Mouse (Mus musculus): ENCODE data around the gene Igf1r. TPM values are rescaled to one million over a fixed set of nuclear protein-coding genes. Genes with fewer than 3 reads are reported as not detected.

The Igf1r gene
- polyA plus RNA-seq, 1 experiment from 2014 or later = 9.6 TPM

GRCm38 (mm10) chr7:68160094-68160791, 207.6 kb downstream of the Igf1r start:
- H3K27me3 ChIP-seq (replicated peaks) = no peaks in the 10 kb centered on the region
- H3K27ac ChIP-seq = no peak overlapping the region
- no peak overlapping the region for H3K4me3 ChIP-seq
- peaks cover 5% of the 10 kb centered on the region for H3K36me3 ChIP-seq
- no peak overlapping the region for H3K4me2 ChIP-seq
- H3K4me1 ChIP-seq = peaks cover 60% of the 10 kb centered on the region
- 53% methylated on average over 13 of the region's 13 CpGs for WGBS (ENCODE audit: insufficient replicate concordance)
- no peak overlapping the region for H3K9ac ChIP-seq
- no peak for ATAC-seq
- H3K9me3 ChIP-seq (replicated peaks) = no peaks in the 10 kb centered on the region

GRCm38 (mm10) chr7:68164074-68164473, 211.4 kb downstream of the Igf1r start:
- Histone ChIP-seq H3K36me3 (peaks cover 13% of the 10 kb centered on the region), H3K4me1 (peaks cover 65% of the 10 kb centered on the region), H3K4me3 (no peak overlapping the region), H3K9me3 (replicated peaks) (no peaks in the 10 kb centered on the region), H3K27ac (0 out of 2 replicates have a peak overlapping the region, but pooled peaks have one; percentile 37), H3K27me3 (replicated peaks) (no peaks in the 10 kb centered on the region), H3K4me2 (peak overlapping the region; percentile 36), H3K9ac (no peak overlapping the region; the same call in 1 of the 2 replicates)
- ATAC-seq = peak; percentile 73
- WGBS (ENCODE audit: insufficient replicate concordance) = 14% methylated on average over 3 of the region's 3 CpGs

GRCm38 (mm10) chr7:68172776-68173175, 220.1 kb downstream of the Igf1r start:
- no peak overlapping the region for H3K4me3 ChIP-seq
- H3K36me3 ChIP-seq = peaks cover 46% of the 10 kb centered on the region
- H3K9ac ChIP-seq = no peak overlapping the region
- WGBS (ENCODE audit: insufficient replicate concordance) = 87% methylated on average over 7 of the region's 7 CpGs
- no peaks in the 10 kb centered on the region for H3K27me3 ChIP-seq (replicated peaks)
- peaks cover 29% of the 10 kb centered on the region for H3K4me1 ChIP-seq
- no peak for ATAC-seq
- H3K9me3 ChIP-seq (replicated peaks) = no peaks in the 10 kb centered on the region
- H3K4me2 ChIP-seq = no peak overlapping the region
- H3K27ac ChIP-seq = no peak overlapping the region

- H3K9ac ChIP-seq = no peak overlapping the region
- no peak for ATAC-seq
- no peak overlapping the region for H3K27ac ChIP-seq
- WGBS (ENCODE audit: insufficient replicate concordance) = 77% methylated on average over 1 of the region's 1 CpGs
- no peak overlapping the region for H3K4me2 ChIP-seq
- no peaks in the 10 kb centered on the region for H3K27me3 ChIP-seq (replicated peaks)
- H3K36me3 ChIP-seq = peaks cover 17% of the 10 kb centered on the region
- no peaks in the 10 kb centered on the region for H3K9me3 ChIP-seq (replicated peaks)
- H3K4me3 ChIP-seq = no peak overlapping the region
- H3K4me1 ChIP-seq = peaks cover 30% of the 10 kb centered on the region
These were observed 227.0 kb downstream of the Igf1r start for GRCm38 (mm10) chr7:68179672-68180071.

- Histone ChIP-seq H3K36me3 (peaks cover 18% of the 10 kb centered on the region), H3K27me3 (replicated peaks) (no peaks in the 10 kb centered on the region), H3K27ac (no peak overlapping the region), H3K4me2 (no peak overlapping the region), H3K4me1 (peaks cover 25% of the 10 kb centered on the region), H3K4me3 (no peak overlapping the region), H3K9ac (no peak overlapping the region), H3K9me3 (replicated peaks) (no peaks in the 10 kb centered on the region)
- WGBS (ENCODE audit: insufficient replicate concordance) = 62% methylated on average over 1 of the region's 1 CpGs
- no peak for ATAC-seq
These were observed 228.5 kb downstream of the Igf1r start for GRCm38 (mm10) chr7:68181104-68181503.

- Histone ChIP-seq H3K27me3 (replicated peaks) (no peaks in the 10 kb centered on the region), H3K9me3 (replicated peaks) (no peaks in the 10 kb centered on the region), H3K9ac (no peak overlapping the region), H3K4me3 (no peak overlapping the region), H3K4me2 (no peak overlapping the region), H3K27ac (no peak overlapping the region), H3K36me3 (peaks cover 22% of the 10 kb centered on the region), H3K4me1 (peaks cover 24% of the 10 kb centered on the region)
- ATAC-seq = no peak
- WGBS (ENCODE audit: insufficient replicate concordance) = 74% methylated on average over 7 of the region's 7 CpGs
These were observed 229.4 kb downstream of the Igf1r start for GRCm38 (mm10) chr7:68182025-68182424.

- WGBS (ENCODE audit: insufficient replicate concordance) = 81% methylated on average over 6 of the region's 6 CpGs
- no peaks in the 10 kb centered on the region for H3K9me3 ChIP-seq (replicated peaks)
- no peak overlapping the region for H3K4me3 ChIP-seq
- no peaks in the 10 kb centered on the region for H3K27me3 ChIP-seq (replicated peaks)
- H3K36me3 ChIP-seq = peaks cover 29% of the 10 kb centered on the region
- H3K9ac ChIP-seq = no peak overlapping the region
- ATAC-seq = no peak
- peaks cover 24% of the 10 kb centered on the region for H3K4me1 ChIP-seq
- peak overlapping the region; percentile 33 for H3K4me2 ChIP-seq
- H3K27ac ChIP-seq = no peak overlapping the region
These were observed 230.1 kb downstream of the Igf1r start for GRCm38 (mm10) chr7:68182773-68183172.

- H3K4me3 ChIP-seq = no peak overlapping the region
- H3K27ac ChIP-seq = no peak overlapping the region
- H3K9ac ChIP-seq = no peak overlapping the region
- 18% methylated on average over 10 of the region's 10 CpGs for WGBS (ENCODE audit: insufficient replicate concordance)
- ATAC-seq = peak; percentile 52; the same call in 1 of the 2 replicates
- no peaks in the 10 kb centered on the region for H3K27me3 ChIP-seq (replicated peaks)
- H3K36me3 ChIP-seq = peaks cover 29% of the 10 kb centered on the region
- H3K9me3 ChIP-seq (replicated peaks) = no peaks in the 10 kb centered on the region
- H3K4me1 ChIP-seq = peaks cover 29% of the 10 kb centered on the region
- peak overlapping the region; percentile 33 for H3K4me2 ChIP-seq
These were observed 230.8 kb downstream of the Igf1r start for GRCm38 (mm10) chr7:68183421-68183820.

- Histone ChIP-seq H3K4me3 (peak overlapping the region; percentile 28), H3K27ac (peak overlapping the region; percentile 80), H3K9ac (0 out of 2 replicates have a peak overlapping the region, but pooled peaks have one; percentile 29), H3K4me1 (peaks cover 44% of the 10 kb centered on the region), H3K9me3 (replicated peaks) (no peaks in the 10 kb centered on the region), H3K4me2 (peak overlapping the region; percentile 60), H3K27me3 (replicated peaks) (no peaks in the 10 kb centered on the region), H3K36me3 (peaks cover 71% of the 10 kb centered on the region)
- peak; percentile 91 for ATAC-seq
- WGBS (ENCODE audit: insufficient replicate concordance) = 4% methylated on average over 6 of the region's 6 CpGs
These were observed 236.6 kb downstream of the Igf1r start for GRCm38 (mm10) chr7:68189211-68189610.

GRCm38 (mm10) chr7:68189691-68190456, 237.2 kb downstream of the Igf1r start:
- H3K9me3 ChIP-seq (replicated peaks) = no peaks in the 10 kb centered on the region
- peaks cover 44% of the 10 kb centered on the region for H3K4me1 ChIP-seq
- 0 out of 2 replicates have a peak overlapping the region, but pooled peaks have one; percentile 29 for H3K9ac ChIP-seq
- H3K4me3 ChIP-seq = peak overlapping the region; percentile 28
- peak; percentile 17; the same call in 1 of the 2 replicates for ATAC-seq
- peak overlapping the region; percentile 60 for H3K4me2 ChIP-seq
- no peaks in the 10 kb centered on the region for H3K27me3 ChIP-seq (replicated peaks)
- H3K27ac ChIP-seq = peak overlapping the region; percentile 80
- peaks cover 71% of the 10 kb centered on the region for H3K36me3 ChIP-seq
- 27% methylated on average over 13 of the region's 13 CpGs for WGBS (ENCODE audit: insufficient replicate concordance)

GRCm38 (mm10) chr7:68193958-68194695, 241.5 kb downstream of the Igf1r start:
- Histone ChIP-seq H3K4me1 (peaks cover 32% of the 10 kb centered on the region), H3K4me2 (no peak overlapping the region), H3K9ac (no peak overlapping the region), H3K4me3 (no peak overlapping the region), H3K36me3 (peaks cover 93% of the 10 kb centered on the region), H3K27me3 (replicated peaks) (no peaks in the 10 kb centered on the region), H3K27ac (no peak overlapping the region), H3K9me3 (replicated peaks) (no peaks in the 10 kb centered on the region)
- no peak for ATAC-seq
- WGBS (ENCODE audit: insufficient replicate concordance) = 47% methylated on average over 15 of the region's 15 CpGs

Data from liver, embryonic 12.5 days (tissue).